Mouse (Mus musculus) T-helper 1 cell (primary cell): ENCODE data around the gene Cd6.

Source experiments
- in situ Hi-C: fragments of 300-600 bp; cut with MboI, MseI; formaldehyde crosslinking; loops from one replicate; pipeline ENCODE4 v1.15.1; 2025; ENCODE audit warnings: high pct_unique_total_duplicates

Cd6 gene

DNA sequence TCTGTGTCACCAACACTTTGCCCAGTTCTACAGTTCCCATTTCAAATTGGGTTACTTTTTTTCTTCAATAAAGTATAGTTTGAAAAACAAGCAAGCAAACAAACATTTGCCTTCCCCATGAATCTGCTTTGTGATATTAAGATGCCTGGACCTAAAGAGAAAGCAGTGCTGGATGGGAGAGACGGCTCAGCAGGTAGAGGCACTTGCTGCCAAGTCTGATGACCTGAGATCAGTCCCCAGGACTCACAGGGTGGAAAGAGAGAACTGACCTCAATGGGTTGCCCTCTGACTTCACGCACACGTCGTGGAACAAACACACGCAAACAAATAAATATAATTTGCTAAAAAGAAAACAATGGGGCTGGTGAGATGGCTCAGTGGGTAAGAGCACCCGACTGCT lies 28.0 kb downstream of the Cd6 start:
- in situ Hi-C loops = no loop called here

GRCm38 (mm10) chr19:10801070-10801469 lies 28.8 kb downstream of the Cd6 start:
- in situ Hi-C loops = no loop called here

DNA sequence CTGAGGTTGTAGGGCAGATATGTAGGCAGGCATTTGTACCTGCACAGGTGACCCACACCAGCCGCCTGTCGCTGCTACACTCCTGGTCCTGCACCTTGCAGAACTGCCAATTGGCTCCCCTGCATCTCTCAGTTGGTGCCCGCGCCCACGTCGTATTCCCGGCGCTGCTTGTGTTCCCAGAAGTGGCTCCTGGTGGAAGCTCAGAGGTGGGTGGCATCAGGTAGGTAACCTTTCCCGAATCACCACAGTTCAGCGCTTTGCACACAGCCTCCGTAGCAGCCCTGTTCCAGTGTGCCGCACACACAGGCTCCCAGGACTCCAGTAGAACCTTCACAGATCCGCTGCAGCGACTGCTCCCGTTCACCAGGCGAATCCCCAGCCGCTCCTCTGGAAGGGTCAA lies 30.7 kb downstream of the Cd6 start:
- in situ Hi-C loops = no loop called here

DNA sequence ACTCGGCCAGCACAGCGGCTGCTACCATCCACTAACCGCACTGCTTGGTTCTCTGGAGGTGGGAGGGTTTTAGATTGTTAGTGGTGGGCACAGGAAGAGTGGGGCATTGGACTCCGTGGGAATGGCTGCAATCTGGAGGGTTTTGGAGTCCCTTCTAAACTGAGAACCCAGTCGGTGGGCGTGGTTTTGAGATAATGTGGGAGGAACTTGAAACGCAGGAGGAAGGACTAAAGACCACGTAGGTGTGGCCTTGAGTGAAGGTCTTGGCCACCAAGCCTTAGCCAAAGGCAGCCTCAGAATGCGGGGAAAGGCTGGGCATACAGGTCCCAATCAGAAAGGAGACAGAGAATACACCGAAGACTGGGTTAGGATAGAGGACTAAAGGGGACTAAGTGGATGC lies 31.3 kb downstream of the Cd6 start:
- in situ Hi-C loops = no loop called here

DNA sequence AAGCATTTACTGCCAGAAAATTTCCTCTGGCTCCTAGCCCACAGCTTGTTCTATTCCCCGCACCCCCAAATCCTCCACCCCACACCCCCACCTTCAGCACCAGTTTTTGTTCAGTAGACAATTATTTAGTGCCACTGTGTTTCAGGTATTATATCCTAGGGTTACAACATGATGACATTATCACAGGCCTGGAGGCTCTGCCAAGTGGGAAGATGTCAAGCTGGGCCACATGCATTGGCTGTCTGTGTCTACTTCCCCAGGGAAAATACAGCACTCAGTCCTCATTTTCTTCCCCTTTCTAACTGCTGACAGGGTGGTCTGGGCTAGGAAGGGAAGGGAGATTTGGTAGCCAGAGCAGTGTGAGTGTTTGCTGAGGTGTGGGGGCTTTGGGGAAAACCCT lies 34.9 kb downstream of the Cd6 start:
- in situ Hi-C loops = no loop called here

DNA sequence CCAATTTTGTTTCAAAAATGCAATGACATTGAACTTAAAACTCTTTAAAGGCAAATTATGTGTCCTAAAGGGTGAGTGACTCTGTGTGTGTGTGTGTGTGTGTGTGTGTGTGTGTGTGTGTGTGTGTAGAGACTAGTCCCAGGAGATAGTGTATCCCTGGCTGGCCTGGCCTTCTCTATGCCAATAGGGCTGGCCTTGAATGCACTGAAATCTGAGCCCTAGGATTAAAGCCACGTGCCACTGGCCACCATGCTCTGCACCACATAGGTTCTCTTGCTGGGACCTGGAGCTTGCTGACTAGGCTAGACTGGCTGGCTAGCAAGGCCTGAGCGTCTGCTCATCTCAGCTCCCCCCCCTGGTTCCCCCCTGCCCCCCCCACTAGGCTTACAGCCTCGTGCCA lies 36.8 kb downstream of the Cd6 start:
- in situ Hi-C loops = no loop called here

GRCm38 (mm10) chr19:10790323-10790722 lies 39.5 kb downstream of the Cd6 start:
- in situ Hi-C loops = no loop called here

DNA sequence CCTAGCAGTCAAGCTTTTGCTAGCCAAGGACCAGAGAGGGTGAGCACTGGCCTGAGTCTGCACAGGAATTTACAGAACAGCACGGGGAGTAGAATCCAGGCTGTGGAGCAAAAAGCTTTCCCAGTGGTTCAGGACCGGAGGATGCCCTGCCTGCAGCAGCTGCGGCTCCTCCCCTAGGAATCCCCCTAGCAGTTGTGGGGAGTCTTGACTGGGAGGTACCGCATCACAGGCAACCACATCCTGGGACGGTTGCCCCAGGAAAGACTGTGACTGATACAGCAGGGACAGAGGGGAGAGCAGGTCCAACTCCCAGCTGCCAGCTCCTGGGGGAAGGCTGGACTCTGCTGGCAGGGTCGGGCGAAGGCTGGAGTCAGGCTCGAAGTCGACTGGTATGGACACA lies 41.6 kb downstream of the Cd6 start:
- in situ Hi-C loops = loop anchor here (5.0 kb wide), 2 partner anchors 39 to 51 kb away; partner anchors contain the start of gene Cd5

DNA sequence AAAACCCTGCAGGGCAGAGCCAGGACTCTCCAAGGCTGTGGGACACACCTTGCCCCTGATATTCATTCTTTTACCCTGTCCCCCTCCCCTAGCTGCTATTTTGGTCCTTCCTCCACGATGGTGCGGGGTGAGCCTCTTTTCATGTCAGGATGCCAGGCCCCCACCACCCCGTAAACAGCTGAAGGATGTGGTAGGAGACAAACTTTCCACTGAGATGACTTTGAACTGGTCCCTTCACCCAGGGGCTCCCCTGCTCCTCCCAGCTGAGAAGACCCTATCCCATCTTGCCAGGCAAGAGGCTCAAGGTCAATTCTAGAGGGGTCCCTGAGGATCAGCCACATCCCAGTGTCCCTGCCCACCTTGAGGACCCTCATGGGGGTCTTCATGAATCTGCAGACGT lies 42.5 kb downstream of the Cd6 start:
- in situ Hi-C loops = loop anchor here (5.0 kb wide), 2 partner anchors 40 to 50 kb away; partner anchors contain the start of gene Cd5

DNA sequence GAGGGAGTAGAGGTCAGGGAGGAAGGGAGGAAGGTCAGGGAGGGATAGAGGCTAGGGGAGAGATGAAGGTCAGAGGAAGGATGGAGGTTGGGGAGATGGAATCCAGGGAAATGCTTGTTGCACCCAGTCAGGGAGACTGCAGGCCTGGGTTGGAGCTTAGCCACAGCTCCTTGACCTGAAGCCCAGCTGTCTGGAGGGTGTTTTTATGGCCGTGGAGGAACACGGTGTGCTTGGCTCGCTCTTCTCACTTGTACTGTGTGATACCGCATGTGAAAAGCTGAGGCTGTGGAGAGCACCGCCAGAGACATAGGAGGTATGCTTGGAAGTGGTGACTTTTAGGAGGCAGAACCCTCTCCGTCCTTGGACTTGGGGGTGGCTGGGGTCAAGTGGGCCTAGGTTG lies 43.1 kb downstream of the Cd6 start:
- in situ Hi-C loops = loop anchor here (5.0 kb wide), 2 partner anchors 41 to 49 kb away; partner anchors contain the start of gene Cd5

DNA sequence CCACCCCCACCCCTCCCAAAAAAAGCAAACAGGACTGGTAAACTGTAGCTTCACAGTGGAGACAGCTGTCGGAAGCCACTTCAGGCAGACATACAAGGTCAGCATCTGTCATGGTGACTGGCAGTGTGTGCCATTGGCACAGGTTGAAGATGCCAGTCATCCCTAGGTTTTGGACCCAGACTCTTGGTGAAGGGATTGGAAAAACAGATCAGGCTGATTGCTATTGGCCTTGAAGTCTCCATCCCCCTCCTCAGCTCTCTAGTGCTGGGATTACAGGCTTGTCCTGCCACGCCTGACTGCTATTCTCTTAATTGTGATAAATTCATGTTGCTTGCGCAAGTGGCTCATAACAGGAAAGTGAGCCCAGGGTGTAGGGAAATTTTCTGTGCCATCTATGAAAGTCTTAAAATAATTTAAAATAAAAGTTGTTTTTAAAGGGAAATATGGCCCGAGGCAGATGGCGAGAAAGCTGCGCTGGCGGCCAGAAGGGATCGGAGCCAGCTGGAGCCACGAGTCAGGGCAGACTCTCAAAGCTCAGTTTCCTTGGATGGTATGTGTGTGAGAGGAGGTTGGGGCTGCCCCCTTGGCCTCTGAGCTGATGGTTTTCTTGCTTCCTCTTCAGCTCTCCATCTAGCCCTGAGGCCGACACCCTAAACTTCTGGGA lies 44.9 kb downstream of the Cd6 start:
- in situ Hi-C loops = loop anchor here (5.0 kb wide), 2 partner anchors 42 to 48 kb away; partner anchors contain the start of gene Cd5

DNA sequence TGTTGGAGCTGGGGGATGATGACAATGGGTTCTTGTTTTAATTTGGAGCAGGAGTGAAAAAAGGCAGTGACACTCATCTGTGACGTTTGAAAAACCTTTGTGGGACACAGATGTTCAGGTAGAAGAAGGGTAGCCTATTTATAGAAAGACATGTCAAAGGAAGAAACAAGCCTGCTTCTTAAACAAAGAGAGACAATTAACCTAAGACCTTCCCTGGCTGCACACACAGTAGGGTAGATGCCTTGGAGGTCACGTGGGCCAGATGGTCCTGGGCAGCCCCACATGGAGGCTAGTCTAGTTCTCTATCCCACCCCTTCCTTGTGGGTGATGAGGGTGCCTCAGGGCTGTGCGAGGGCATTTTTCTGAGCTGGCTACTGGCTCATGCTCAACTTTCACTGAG lies 45.8 kb downstream of the Cd6 start:
- in situ Hi-C loops = no loop called here

GRCm38 (mm10) chr19:10783168-10783567 lies 46.7 kb downstream of the Cd6 start:
- in situ Hi-C loops = no loop called here

GRCm38 (mm10) chr19:10781641-10782040 lies 48.2 kb downstream of the Cd6 start:
- in situ Hi-C loops = no loop called here

GRCm38 (mm10) chr19:10776906-10777305 lies 53.0 kb downstream of the Cd6 start:
- in situ Hi-C loops = no loop called here

- in situ Hi-C loops = no loop called here
Measured at GRCm38 (mm10) chr19:10774141-10774540, 55.7 kb downstream of the Cd6 start.

DNA sequence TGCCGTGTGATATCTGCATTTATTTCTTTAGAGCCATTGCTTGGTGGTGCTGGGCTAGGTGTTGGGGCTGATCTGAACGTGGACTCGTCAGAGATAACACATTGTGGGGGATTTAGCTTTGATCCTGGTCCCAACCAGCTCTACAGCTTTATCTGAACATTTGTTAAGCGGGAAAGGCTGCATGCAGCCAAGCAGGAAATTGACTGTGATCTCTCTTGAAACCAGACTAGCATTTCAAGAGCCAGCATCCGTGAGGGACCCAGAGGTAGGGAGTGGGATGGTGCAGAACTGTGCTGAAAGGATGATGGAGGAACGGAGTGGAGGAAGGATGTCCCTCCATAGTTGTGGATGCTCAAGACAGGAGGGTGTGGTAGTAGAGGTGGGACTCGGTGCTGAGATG lies 56.5 kb downstream of the Cd6 start:
- in situ Hi-C loops = no loop called here

GRCm38 (mm10) chr19:10772866-10773265 lies 57.0 kb downstream of the Cd6 start:
- in situ Hi-C loops = no loop called here

DNA sequence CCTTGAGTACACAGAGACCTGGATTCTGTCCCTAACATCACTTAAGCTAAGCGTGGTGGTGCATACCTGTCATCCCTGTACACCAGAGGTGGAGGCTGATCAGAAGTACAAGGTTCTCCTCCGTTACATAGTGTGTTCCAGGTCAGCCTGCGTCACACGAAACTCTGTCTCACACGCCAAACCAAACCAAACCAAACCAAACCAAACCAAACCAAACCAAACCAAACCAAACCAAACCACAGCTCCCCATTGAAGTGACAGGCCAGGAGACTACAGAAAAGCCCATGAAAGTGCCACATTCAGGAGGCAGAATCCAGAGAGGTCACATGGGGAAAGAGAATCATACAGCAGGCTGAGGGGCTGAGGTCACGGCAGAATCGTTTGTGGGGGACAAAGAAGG lies 57.9 kb downstream of the Cd6 start:
- in situ Hi-C loops = no loop called here

GRCm38 (mm10) chr19:10769429-10770195 lies 60.2 kb downstream of the Cd6 start:
- in situ Hi-C loops = no loop called here

- in situ Hi-C loops = no loop called here
Measured at GRCm38 (mm10) chr19:10768694-10769428, 61.0 kb downstream of the Cd6 start.

DNA sequence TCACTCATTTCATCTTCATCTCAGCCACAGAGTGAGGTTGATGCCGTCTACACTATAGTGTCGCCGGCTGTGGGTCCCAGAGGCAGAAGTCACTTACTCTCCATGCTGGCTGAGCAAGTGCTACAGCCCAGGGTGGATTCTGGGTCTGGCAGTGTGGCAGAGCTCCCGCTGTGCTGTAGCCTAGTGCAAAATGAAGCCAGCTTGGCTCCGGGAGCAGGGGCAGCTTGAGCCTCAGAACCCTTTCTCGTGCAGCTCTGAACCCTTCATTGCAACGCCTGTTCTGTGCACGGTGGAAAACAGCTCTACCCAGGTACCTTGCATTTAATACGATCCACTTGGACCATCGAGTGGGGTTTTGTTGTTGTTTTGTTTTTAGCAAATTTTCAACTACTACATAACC lies 62.2 kb downstream of the Cd6 start:
- in situ Hi-C loops = no loop called here
